Mouse (Mus musculus): ENCODE results near the gene Igf1r. TPM values are rescaled to one million over a fixed set of nuclear protein-coding genes. Genes with fewer than 3 reads are reported as not detected.

Gene Igf1r
- total and polyA plus RNA-seq, 3 experiments, result 5.6 to 14.4 (median 12.3) TPM

DNA sequence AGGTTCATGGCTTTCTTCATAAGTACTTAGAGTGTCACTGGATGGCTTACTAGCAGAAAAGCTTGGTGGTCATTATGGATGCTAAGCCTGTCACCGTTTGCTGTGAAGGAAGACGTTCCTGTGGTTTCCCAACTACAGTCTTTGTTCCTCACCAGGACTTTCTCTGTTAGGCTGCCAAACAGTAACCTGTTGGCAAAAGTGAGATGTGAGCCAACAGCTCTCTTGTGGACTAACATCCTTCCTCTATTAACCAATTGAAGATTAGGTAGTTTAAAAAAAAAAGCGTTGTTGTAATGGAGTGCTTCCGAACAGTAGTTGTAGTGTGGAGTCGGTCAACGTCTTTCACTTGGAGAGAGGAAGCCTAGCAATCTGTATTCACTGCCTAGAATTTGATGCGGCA, 15.8 kb upstream of the Igf1r start:
- no peaks in the 10 kb centered on the region for H3K27me3 ChIP-seq (ENCODE audit: control insufficient read depth, insufficient read depth, low read length)
- no peak overlapping the region for H3K27ac ChIP-seq
- no peak for TF ChIP-seq CTCF (IDR thresholded peaks at IDR 0.05)
- no peak for TF ChIP-seq EP300 (IDR thresholded peaks at IDR 0.05; ENCODE audit: insufficient read depth, low read depth, low read length)
- TF ChIP-seq POLR2A (IDR thresholded peaks at IDR 0.05; ENCODE audit: insufficient read depth, low read depth, low read length), result no peak
- no peaks in the 10 kb centered on the region for H3K36me3 ChIP-seq (ENCODE audit: control insufficient read depth, insufficient read depth, low read length)
- H3K9ac ChIP-seq (ENCODE audit: low read depth, low read length), result no peak overlapping the region
- no peak overlapping the region for H3K4me3 ChIP-seq
- no peaks in the 10 kb centered on the region for H3K79me2 ChIP-seq (replicated peaks; ENCODE audit: control insufficient read depth, insufficient read depth, low read length)
- no peaks in the 10 kb centered on the region for H3K4me1 ChIP-seq (ENCODE audit: control insufficient read depth, insufficient read depth, low read length)
- intact Hi-C loops (cut with DNase I), result no loop called here
- no peak for DNase-seq
- WGBS, result 77% methylated on average over 7 of the region's 7 CpGs

DNA sequence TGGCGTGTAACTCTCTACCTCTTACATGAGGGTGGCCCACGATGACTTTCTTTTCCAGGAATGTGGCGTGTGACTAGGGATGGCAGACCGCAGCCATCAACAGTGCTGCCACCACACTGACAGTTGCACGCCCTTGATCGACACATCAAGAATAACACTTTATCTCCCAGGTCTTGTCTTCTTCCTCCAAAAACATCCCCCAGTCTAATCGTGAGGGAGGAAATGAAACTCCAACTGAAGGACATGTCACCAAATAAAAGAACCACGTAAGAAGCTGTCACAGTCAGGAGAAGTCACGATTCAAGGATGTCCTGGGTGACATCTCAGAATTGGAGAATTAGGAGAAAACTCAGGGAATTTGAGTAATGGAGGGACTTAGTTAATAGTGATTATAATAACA, 8.8 kb upstream of the Igf1r start:
- H3K79me2 ChIP-seq (replicated peaks; ENCODE audit: control insufficient read depth, insufficient read depth, low read length), result no peaks in the 10 kb centered on the region
- H3K4me3 ChIP-seq, result no peak overlapping the region
- H3K27ac ChIP-seq, result no peak overlapping the region
- no peak for DNase-seq
- no peaks in the 10 kb centered on the region for H3K36me3 ChIP-seq (ENCODE audit: control insufficient read depth, insufficient read depth, low read length)
- no peak overlapping the region for H3K9ac ChIP-seq (ENCODE audit: low read depth, low read length)
- H3K4me1 ChIP-seq (ENCODE audit: control insufficient read depth, insufficient read depth, low read length), result no peaks in the 10 kb centered on the region
- TF ChIP-seq EP300 (IDR thresholded peaks at IDR 0.05; ENCODE audit: insufficient read depth, low read depth, low read length) (no peak), CTCF (IDR thresholded peaks at IDR 0.05) (no peak), POLR2A (IDR thresholded peaks at IDR 0.05; ENCODE audit: insufficient read depth, low read depth, low read length) (no peak)
- intact Hi-C loops (cut with DNase I), result no loop called here
- no peaks in the 10 kb centered on the region for H3K27me3 ChIP-seq (ENCODE audit: control insufficient read depth, insufficient read depth, low read length)
- WGBS, result 60% methylated on average over 9 of the region's 9 CpGs

DNA sequence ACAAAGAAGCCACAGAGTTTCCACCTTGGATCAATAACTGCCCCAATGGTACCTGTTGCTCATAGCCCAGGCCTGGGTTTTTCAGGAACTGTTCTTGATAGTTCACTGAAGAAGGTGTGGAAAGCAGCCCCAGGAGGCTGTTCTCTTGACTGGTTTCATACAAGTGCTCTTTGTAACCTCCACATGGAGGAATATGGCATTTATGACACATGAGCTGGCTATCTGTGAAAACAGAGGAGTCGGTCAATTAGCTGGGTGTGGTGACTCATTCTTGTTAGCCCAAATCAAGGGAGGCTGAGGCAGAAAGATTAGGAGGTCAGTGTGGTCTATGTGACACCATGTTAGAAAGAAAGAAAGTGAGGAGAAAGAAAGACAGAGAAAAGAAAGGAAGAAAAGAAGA, 5.7 kb upstream of the Igf1r start:
- no peak overlapping the region for H3K4me3 ChIP-seq
- intact Hi-C loops (cut with DNase I), result no loop called here
- no peaks in the 10 kb centered on the region for H3K27me3 ChIP-seq (ENCODE audit: control insufficient read depth, insufficient read depth, low read length)
- H3K4me1 ChIP-seq (ENCODE audit: control insufficient read depth, insufficient read depth, low read length), result no peaks in the 10 kb centered on the region
- H3K36me3 ChIP-seq (ENCODE audit: control insufficient read depth, insufficient read depth, low read length), result no peaks in the 10 kb centered on the region
- WGBS, result 47% methylated on average over 1 of the region's 1 CpGs
- H3K27ac ChIP-seq, result no peak overlapping the region
- no peak overlapping the region for H3K9ac ChIP-seq (ENCODE audit: low read depth, low read length)
- DNase-seq, result no peak
- no peak for TF ChIP-seq EP300 (IDR thresholded peaks at IDR 0.05; ENCODE audit: insufficient read depth, low read depth, low read length)
- TF ChIP-seq POLR2A (IDR thresholded peaks at IDR 0.05; ENCODE audit: insufficient read depth, low read depth, low read length), result no peak
- TF ChIP-seq CTCF (IDR thresholded peaks at IDR 0.05), result no peak
- no peaks in the 10 kb centered on the region for H3K79me2 ChIP-seq (replicated peaks; ENCODE audit: control insufficient read depth, insufficient read depth, low read length)

DNA sequence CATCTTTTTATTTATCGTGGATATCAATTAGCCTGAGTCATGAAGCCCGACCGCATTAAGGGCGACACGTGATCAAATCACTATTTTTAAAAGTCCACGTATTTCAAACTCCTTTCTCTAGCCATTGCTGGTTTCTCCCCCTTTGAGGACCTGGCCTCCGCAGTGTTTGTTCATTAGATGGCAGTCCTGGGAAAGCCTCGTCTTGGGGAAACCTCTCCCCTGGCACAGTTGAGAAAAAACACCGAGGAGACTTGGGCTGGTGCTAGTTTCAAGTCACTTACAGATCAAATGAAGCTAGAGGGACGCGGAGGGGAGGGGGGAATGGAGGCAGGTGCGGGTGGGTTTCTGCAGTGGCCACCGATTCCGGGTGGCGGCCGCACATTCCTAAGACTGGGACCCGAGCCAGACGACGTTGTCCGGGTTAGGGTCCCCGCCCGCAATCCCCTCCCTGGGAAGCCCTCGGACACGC, 2.2 kb upstream of the Igf1r start:
- Histone ChIP-seq H3K4me1 (ENCODE audit: control insufficient read depth, insufficient read depth, low read length) (no peaks in the 10 kb centered on the region), H3K27ac (peak overlapping the region; percentile 99), H3K4me3 (peak overlapping the region; percentile 77), H3K36me3 (ENCODE audit: control insufficient read depth, insufficient read depth, low read length) (no peaks in the 10 kb centered on the region), H3K27me3 (ENCODE audit: control insufficient read depth, insufficient read depth, low read length) (no peaks in the 10 kb centered on the region), H3K79me2 (replicated peaks; ENCODE audit: control insufficient read depth, insufficient read depth, low read length) (no peaks in the 10 kb centered on the region), H3K9ac (ENCODE audit: low read depth, low read length) (peak overlapping the region; percentile 91)
- intact Hi-C loops (cut with DNase I), result loop anchor here (5.0 kb wide), 3 partner anchors 117 to 352 kb away; no protein-coding TSS in a partner anchor
- TF ChIP-seq EP300 (IDR thresholded peaks at IDR 0.05; ENCODE audit: insufficient read depth, low read depth, low read length) (no peak), POLR2A (IDR thresholded peaks at IDR 0.05; ENCODE audit: insufficient read depth, low read depth, low read length) (no peak), CTCF (IDR thresholded peaks at IDR 0.05) (no peak)
- WGBS, result 1% methylated on average over 24 of the region's 24 CpGs
- DNase-seq, result no peak

GRCm38 (mm10) chr7:67950815-67951531, 1.7 kb upstream of the Igf1r start:
- no peaks in the 10 kb centered on the region for H3K4me1 ChIP-seq (ENCODE audit: control insufficient read depth, insufficient read depth, low read length)
- WGBS, result under 1% methylated on average over 71 of the region's 71 CpGs
- H3K27me3 ChIP-seq (ENCODE audit: control insufficient read depth, insufficient read depth, low read length), result no peaks in the 10 kb centered on the region
- H3K9ac ChIP-seq (ENCODE audit: low read depth, low read length), result peak overlapping the region; percentile 91
- TF ChIP-seq POLR2A (IDR thresholded peaks at IDR 0.05; ENCODE audit: insufficient read depth, low read depth, low read length), result 0 out of 2 replicates have a peak, but pooled peaks have one; percentile 44
- no peak for TF ChIP-seq EP300 (IDR thresholded peaks at IDR 0.05; ENCODE audit: insufficient read depth, low read depth, low read length)
- intact Hi-C loops (cut with DNase I), result loop anchor here (1.0 to 5.0 kb wide), 4 partner anchors 116 to 351 kb away; no protein-coding TSS in a partner anchor
- H3K36me3 ChIP-seq (ENCODE audit: control insufficient read depth, insufficient read depth, low read length), result no peaks in the 10 kb centered on the region
- H3K79me2 ChIP-seq (replicated peaks; ENCODE audit: control insufficient read depth, insufficient read depth, low read length), result no peaks in the 10 kb centered on the region
- DNase-seq, result peak; percentile 89 to 91
- H3K4me3 ChIP-seq, result peak overlapping the region; percentile 77
- H3K27ac ChIP-seq, result peak overlapping the region; percentile 99

DNA sequence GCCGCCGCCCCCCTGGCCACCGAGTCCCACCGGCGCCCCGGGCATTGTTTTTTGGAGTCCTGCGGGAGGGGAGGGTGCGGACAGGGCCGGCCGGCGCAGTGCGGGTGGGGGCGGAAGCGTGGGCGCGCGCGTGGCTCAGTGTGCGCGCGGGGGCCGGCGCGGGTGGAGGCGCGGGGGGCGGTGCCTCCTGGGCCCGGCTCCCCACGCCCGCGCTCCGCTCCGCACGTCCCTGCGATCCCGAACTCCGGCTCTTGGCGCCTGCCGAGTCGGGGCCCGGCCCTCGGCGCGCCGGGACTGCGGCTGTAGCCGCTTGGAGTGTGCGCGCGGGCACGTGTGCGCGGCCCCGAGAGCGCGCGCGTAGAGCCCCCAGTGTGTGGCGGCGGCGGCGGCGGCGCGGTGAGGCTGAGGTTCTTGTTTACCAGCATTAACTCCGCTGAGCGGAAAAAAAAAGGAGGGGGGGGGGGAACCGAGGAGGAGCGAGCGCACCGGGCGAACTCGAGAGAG, 1.0 kb upstream of the Igf1r start:
- TF ChIP-seq CTCF (IDR thresholded peaks at IDR 0.05) (no peak), EP300 (IDR thresholded peaks at IDR 0.05; ENCODE audit: insufficient read depth, low read depth, low read length) (no peak), POLR2A (IDR thresholded peaks at IDR 0.05; ENCODE audit: insufficient read depth, low read depth, low read length) (no peak)
- intact Hi-C loops (cut with DNase I), result loop anchor here (1.0 to 5.0 kb wide), 4 partner anchors 116 to 351 kb away; no protein-coding TSS in a partner anchor
- peak overlapping the region; percentile 99 for H3K27ac ChIP-seq
- peak; percentile 98 to 100 for DNase-seq
- peak overlapping the region; percentile 91 for H3K9ac ChIP-seq (ENCODE audit: low read depth, low read length)
- peak overlapping the region; percentile 77 for H3K4me3 ChIP-seq
- no peaks in the 10 kb centered on the region for H3K27me3 ChIP-seq (ENCODE audit: control insufficient read depth, insufficient read depth, low read length)
- H3K4me1 ChIP-seq (ENCODE audit: control insufficient read depth, insufficient read depth, low read length), result no peaks in the 10 kb centered on the region
- H3K36me3 ChIP-seq (ENCODE audit: control insufficient read depth, insufficient read depth, low read length), result no peaks in the 10 kb centered on the region
- no peaks in the 10 kb centered on the region for H3K79me2 ChIP-seq (replicated peaks; ENCODE audit: control insufficient read depth, insufficient read depth, low read length)
- 1% methylated on average over 48 of the region's 73 CpGs for WGBS
